Mouse (Mus musculus) ES-Bruce4 (cell line): ENCODE measurements at regions not wholly inside any gene's neighbourhood (a gene's known extent, or its start where the extent isn't known, plus 50 kb on each side); places are given as distances from the start of the nearest gene placed in this dataset.

ENCODE experiments used
- EP300 ChIP-seq: IDR thresholded peaks from 2 replicates; pipeline ENCODE4 v1.6.1; 2011; ENCODE audit warnings: low read depth, low read length; ENCODE audit not compliant: insufficient read depth
- POLR2A ChIP-seq: IDR thresholded peaks from one replicate; pipeline ENCODE4 v1.8.1; 2011; ENCODE audit warnings: low read length; ENCODE audit not compliant: insufficient read depth

DNA sequence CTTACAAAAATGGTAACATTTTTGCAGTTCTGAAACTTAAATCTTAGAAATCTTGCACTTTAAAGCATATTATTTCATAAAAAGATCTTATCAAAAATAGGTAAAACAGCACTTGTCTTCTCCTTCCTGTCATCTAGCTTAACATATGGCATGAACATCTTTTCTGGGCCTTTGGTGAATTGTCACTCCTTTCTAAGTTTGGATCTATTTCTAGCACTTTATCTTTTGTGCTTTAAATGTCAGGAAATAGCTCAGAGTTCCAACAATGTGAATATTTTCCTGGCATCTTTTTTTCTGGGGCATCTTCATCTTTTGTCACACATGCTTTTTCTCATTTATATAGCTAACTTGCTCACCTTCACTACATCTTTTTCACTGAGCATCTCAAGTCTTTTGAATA is 527.4 kb upstream of the Gm5150 start:
- TF ChIP-seq POLR2A (no peak), EP300 (no peak)
